Mouse (Mus musculus) frontal cortex, postnatal 36 days (tissue): ENCODE data around the gene 1700013H16Rik.
A peak's percentile ranks its signal among the peaks of the same experiment; 100 is the strongest.
"Not testable (repeated sequence)": the region's sequence is repeated elsewhere in the genome, so short reads cannot be mapped to it uniquely, and the experiment has no call there.

Experiments
- DNase-seq, 2 experiments: peaks; one replicate each; pipeline ENCODE4 v3.0.0; 2022; ENCODE audit warnings: low spot score in 2 of 2

Gene 1700013H16Rik

DNA sequence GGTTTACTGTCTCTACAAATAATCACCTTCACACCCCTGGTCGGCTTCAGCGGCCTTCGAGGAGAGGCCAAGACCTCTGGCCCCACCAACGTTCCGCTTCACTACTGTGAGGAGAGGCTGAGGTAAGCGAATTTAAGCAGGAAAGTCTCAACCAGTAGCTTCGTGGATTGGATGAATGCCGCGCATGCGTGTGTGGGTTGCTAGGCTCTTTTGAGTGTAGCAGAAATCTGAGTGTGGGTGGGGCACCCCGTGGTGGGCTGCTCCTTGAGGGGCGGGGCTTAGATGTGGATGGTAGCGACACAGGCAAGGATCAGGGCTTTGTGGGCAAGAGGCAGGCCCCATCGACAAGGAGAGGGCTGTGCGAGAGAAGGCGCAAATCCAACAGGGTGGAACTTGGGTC lies at the start of gene 1700013H16Rik:
Gene 1700013H16Rik (minus strand): TSS at position 96 of the 400 bp plus-strand sequence.
- DNase-seq, result no peak

DNA sequence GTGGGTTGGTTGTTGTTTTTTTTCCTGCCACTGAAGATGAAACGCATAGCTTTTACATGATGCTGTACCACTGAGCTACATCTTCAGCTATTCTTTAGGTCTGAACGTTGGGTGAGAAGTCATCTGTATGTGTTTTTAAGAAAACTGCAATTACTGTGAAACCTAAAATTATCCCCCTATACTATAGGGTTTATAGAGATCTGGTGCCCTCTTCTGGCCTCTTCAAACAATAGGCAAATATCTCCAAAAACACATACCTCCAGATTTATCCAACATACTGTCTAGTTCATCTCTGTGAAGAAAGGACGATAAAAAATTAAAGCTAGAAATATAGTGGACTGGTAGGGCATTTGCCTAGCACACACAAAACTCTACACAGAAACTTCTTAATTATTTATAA lies 41.4 kb upstream of the 1700013H16Rik start:
- DNase-seq, result peak in 1 of 2 experiments; percentile 2

DNA sequence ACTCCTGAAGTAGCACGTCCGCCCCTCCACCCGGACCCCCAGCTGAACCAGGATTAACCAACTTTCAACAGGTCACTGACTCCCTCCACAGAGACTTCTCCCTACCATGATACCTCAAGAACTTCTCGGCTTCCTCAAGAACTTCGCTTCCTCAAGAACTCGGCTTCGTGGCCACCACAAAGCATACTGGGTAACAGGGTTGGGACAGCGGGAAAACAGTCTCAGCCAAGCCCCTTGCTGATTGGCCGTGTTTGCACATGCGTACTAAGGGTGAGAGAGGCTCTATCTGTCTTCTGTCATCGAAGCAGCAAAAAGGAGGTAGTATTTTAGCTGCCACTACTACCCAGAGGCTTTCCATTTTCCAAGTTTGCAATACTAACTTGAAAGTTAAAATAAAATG lies 39.9 kb upstream of the 1700013H16Rik start, which contains the start of gene Xlr:
Gene Xlr (minus strand): TSS at position 188 of the 400 bp plus-strand sequence.
- not testable (repeated sequence) for DNase-seq

- DNase-seq, result no peak
These were observed 18.6 kb upstream of the 1700013H16Rik start, which contains the start of gene Zfp36l3 for GRCm38 (mm10) chrX:53776276-53776675. Gene Zfp36l3 (minus strand): TSS chrX:53776394.

DNA sequence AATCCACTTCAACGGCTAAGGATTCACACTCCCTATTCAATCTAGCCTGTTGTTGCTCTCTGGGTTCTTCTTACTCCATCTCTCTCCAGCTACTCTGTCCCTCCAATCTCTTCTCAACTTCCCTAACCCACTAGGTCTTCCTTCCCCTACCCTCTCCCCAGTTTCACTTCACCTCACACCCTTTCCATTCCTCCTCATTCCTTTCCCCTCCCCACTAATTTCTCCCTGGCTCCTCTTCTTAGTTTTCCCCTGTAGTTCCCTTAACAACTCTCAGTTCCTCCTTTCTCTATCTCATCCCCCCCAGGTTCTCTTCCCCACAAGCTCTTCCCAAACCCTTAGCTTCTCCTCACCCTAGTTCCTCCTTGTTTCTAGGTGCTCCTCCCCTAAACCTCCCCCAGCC lies 4.8 kb downstream of the 1700013H16Rik start:
- no peak for DNase-seq

GRCm38 (mm10) chrX:53728967-53729366 lies 28.7 kb downstream of the 1700013H16Rik start:
- DNase-seq, result no peak

DNA sequence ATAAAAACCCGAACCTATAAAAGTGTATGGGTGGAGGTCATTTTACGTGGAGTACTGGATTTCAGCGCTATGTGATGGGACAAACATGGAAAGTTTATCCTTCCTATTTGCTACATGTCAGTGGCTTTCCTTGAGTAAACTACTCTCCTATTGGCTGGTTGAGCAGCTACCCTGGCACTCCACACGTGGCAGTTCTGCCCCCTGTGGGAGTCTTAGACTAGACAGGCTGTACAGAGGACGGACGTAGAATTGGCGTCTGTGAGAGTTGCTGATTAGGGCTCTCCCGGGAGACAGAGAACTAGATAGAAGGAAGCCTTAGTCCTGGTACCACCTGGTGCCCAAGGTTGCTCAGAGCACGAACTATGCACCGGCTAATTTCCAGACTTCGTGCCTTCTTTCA lies 33.0 kb downstream of the 1700013H16Rik start, which contains the start of gene 4930502E18Rik:
Gene 4930502E18Rik (plus strand): TSS at position 231 of the 400 bp plus-strand sequence.
- no peak for DNase-seq

GRCm38 (mm10) chrX:53716323-53717182 lies 41.1 kb downstream of the 1700013H16Rik start:
- peak; percentile 31 to 58 for DNase-seq

GRCm38 (mm10) chrX:53715942-53716322 lies 41.7 kb downstream of the 1700013H16Rik start:
- DNase-seq, result no peak

- no peak for DNase-seq
These were observed 55.0 kb downstream of the 1700013H16Rik start for GRCm38 (mm10) chrX:53702673-53703072.

GRCm38 (mm10) chrX:53699225-53699624 lies 58.4 kb downstream of the 1700013H16Rik start:
- DNase-seq, result peak in 1 of 2 experiments; percentile 29

DNA sequence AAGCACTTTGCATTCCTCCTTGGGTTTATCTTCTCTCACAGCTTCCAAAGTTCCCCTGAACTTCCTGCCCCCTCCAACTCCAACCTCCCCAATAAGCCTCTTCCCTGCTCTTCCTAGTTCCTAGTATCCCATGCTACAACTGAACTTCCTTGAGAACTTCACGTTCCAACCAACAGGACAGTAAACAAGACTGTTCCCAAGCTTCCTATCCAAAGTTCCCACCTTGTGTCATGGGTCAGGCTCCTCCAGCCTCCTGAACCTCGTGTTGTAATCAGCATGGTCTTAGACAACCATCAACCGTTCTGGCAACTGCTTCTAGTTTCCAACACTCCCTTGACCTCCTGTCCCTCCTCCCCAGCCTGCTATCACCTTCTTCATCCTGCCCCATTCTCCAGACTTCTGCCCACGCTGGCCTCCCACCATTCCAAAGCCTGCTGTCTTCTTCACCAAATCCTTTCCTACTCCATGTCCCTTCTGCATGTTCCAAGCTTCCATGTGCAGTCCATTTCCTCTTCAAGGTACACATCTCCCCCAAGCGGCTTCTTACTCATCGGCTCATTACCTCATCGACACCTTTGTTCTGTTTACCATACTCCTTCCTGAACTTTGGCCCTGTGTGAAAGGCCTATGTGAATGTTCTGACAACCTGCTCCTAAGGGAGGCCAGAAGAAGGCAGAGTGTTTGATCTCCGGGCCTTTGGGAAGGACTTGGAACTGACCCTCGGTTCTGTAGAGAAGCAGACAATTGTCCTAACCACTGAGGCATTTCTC lies 63.4 kb downstream of the 1700013H16Rik start:
- DNase-seq, result no peak

GRCm38 (mm10) chrX:53693141-53693540 lies 64.5 kb downstream of the 1700013H16Rik start:
- no peak for DNase-seq
